Mouse (Mus musculus) CD4-positive, CD25-positive, alpha-beta regulatory T cell (primary cell): ENCODE data around the gene Mrpl22. TPM values are rescaled to one million over a fixed set of nuclear protein-coding genes. Genes with fewer than 3 reads are reported as not detected.

Experiments
- polyA plus RNA-seq: library from polyadenylated mRNA; unstranded; fragments of 100-300 nt; shearing (Covaris generic); gene quantifications from one replicate; pipeline ENCODE4 v1.2.1, GENCODE M21; 2017

The Mrpl22 gene
- polyA plus RNA-seq: 67.5 TPM

DNA sequence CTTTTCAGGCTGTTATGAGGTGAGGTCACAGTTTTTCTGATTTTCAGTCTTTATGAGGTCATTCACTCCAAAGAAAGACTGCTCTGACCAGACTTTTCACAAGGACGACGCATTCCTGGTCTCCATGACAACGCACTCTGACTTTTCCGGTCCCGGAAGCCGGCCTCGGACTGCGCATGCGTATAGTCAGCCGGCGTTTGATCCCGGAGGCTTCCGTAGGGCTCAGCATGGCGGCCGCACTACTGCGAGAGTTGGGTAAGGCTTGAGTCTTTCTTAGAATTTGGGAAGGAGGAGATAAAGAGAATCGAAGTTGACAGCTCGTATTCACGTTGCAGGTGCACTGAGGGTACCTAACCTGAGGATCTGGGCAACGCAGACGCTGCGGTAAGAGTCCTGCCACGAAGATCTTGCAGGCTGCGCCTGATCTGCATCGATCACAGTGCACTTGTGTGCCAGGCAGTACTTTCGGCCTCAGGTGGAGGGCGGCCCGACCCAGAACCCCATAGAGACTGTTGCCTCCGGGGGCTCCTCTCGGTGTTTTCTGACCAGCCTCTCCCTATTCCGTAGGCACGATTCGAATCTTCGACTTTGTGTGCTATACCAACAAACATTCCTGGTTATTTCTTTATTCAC, at the start of gene Mrpl22:
Gene Mrpl22, plus strand, starts transcription at position 203 of the 633 bp plus-strand sequence.

DNA sequence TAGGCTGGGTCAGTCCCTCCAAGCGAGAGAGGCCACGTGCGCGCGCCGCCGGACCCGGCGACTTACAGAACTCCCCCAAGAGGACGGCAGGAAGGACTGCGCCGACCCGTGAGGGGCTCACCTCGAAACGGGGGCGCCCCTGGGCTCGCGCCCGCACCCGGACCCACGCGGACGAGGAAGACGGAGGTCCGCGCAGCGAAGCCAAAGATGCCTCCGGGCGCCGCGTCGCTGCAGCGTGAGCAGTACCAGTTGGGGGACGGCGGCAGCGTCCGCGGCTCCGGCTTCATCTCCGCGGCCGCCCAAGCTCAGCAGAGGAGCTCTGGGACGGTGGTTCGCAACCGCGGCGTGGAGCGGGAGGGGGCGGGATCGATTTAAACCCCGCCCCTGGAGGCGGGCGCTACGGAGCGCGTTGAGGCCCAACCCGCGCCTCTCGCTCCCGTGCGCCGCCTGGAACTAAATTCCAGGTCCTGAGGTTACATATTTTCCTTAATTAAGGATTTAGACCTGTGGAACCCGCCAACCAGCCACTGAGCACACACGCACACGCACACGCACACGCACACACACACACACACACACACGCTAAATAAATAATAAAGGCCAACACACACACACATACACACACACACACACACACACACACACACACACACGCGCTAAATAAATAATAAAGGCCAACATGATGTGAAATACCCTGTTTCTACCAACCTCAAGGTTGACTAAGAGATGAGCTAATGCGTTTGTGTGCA, 3.1 kb upstream of the Mrpl22 start, which contains the start of gene Gemin5:
Gene Gemin5, minus strand, starts transcription at position 373 of the 749 bp plus-strand sequence.

GRCm38 (mm10) chr11:58199229-58200037, 28.0 kb downstream of the Mrpl22 start, which contains the start of the genes Igtp and Irgm2:
Igtp (plus strand) TSS chr11:58199556.
Irgm2 (plus strand) TSS chr11:58199618.

Other genes with a start within 250 kb of the Mrpl22 start
- 111 TPM for gene Larp1, start 162.6 kb upstream of the Mrpl22 start, polyA plus RNA-seq
- gene Gm12248, start 78.5 kb upstream of the Mrpl22 start, polyA plus RNA-seq: 0.28 TPM
- 100 TPM for gene Cnot8, start 67.5 kb upstream of the Mrpl22 start, polyA plus RNA-seq
- 17.7 TPM for gene Gemin5, start 3.1 kb upstream of the Mrpl22 start, polyA plus RNA-seq
- gene Igtp, start 27.9 kb downstream of the Mrpl22 start, polyA plus RNA-seq: 365 TPM
- 45.8 TPM for gene Irgm2, start 28.0 kb downstream of the Mrpl22 start, polyA plus RNA-seq
- gene 4930438A08Rik, start 103.1 kb downstream of the Mrpl22 start, polyA plus RNA-seq: not detected
- 51.1 TPM for gene Zfp692, start 135.4 kb downstream of the Mrpl22 start, polyA plus RNA-seq
- gene Zfp672, start 158.7 kb downstream of the Mrpl22 start, polyA plus RNA-seq: 44.2 TPM
- 21.6 TPM for gene Sh3bp5l, start 159.1 kb downstream of the Mrpl22 start, polyA plus RNA-seq
- not detected for gene Lypd8, start 207.4 kb downstream of the Mrpl22 start, polyA plus RNA-seq
- gene 1810065E05Rik, start 249.4 kb downstream of the Mrpl22 start, polyA plus RNA-seq: not detected